Comparison of ENCODE assay signal across 8 mouse cellular contexts in genomic region chr8:106682971-106683668, GRCm38 (mm10). TPM values are rescaled to one million over a fixed set of nuclear protein-coding genes. Genes with fewer than 3 reads are reported as not detected.
DNase-seq lines count a peak whose midpoint lies in the region; ATAC-seq and TF ChIP-seq lines count a peak whose summit lies in the region.

Gene Tango6 (plus strand): TSS chr8:106683068.

- peak; percentile 88 for TF ChIP-seq CTCF in liver, embryonic 14.5 days (IDR thresholded peaks at IDR 0.05; ENCODE audit: low read depth)
- peak; percentile 81 for TF ChIP-seq CTCF in stomach, postnatal 0 days (IDR thresholded peaks at IDR 0.05; ENCODE audit: low read depth)

- H3K4me2 ChIP-seq in heart, embryonic 14.5 days (ENCODE audit: low read length) = peak within 1 kb of the TSS; percentile 67
- peak within 1 kb of the TSS; percentile 77 for H3K4me2 ChIP-seq in liver, embryonic 14.5 days (ENCODE audit: low read depth)
- H3K4me2 ChIP-seq in neural tube, embryonic 11.5 days (ENCODE audit: low read depth) = peak within 1 kb of the TSS; percentile 47
- H3K4me2 ChIP-seq in stomach, postnatal 0 days (replicated peaks; ENCODE audit: low read depth) = peak within 1 kb of the TSS; percentile 76

- no peaks in the 10 kb centered on the region for H3K9me3 ChIP-seq in heart, embryonic 14.5 days (ENCODE audit: control insufficient read depth, low read length)
- H3K9me3 ChIP-seq in liver, embryonic 14.5 days (ENCODE audit: control insufficient read depth, low read length) = no peaks in the 10 kb centered on the region
- H3K9me3 ChIP-seq in neural tube, embryonic 11.5 days (ENCODE audit: control insufficient read depth, low read length) = no peaks in the 10 kb centered on the region
- no peaks in the 10 kb centered on the region for H3K9me3 ChIP-seq in stomach, postnatal 0 days (ENCODE audit: control insufficient read depth, low read length)

- no peaks in the 10 kb centered on the region for H3K4me1 ChIP-seq in brown adipose tissue, adult 24 weeks (ENCODE audit: control insufficient read depth, insufficient read depth, insufficient read length, low read length)
- H3K4me1 ChIP-seq in heart, embryonic 14.5 days (ENCODE audit: control insufficient read depth in 2 of 2, insufficient read depth in 2 of 2, low read length in 2 of 2) = no peaks in the 10 kb centered on the region
- H3K4me1 ChIP-seq in liver, embryonic 14.5 days (replicated peaks; ENCODE audit: control insufficient read depth in 2 of 2, insufficient read depth in 2 of 2, low read length in 1 of 2) = peaks cover 4 to 7% of the 10 kb centered on the region in 2 experiments; a peak in 3 of 4 replicates
- no peaks in the 10 kb centered on the region for H3K4me1 ChIP-seq in neural tube, embryonic 11.5 days (ENCODE audit: control insufficient read depth, insufficient read depth, low read length)
- H3K4me1 ChIP-seq in stomach, postnatal 0 days (replicated peaks; ENCODE audit: control insufficient read depth, insufficient read depth) = no peaks in the 10 kb centered on the region

- ATAC-seq in heart, embryonic 14.5 days (ENCODE audit: insufficient number of reproducible peaks, insufficient read depth, low FRiP score, low read depth) = peak; percentile 95
- peak; percentile 94 for ATAC-seq in liver, embryonic 14.5 days (ENCODE audit: insufficient read depth)
- ATAC-seq in neural tube, embryonic 11.5 days (ENCODE audit: insufficient read depth, low FRiP score, low TSS enrichment) = peak; percentile 97
- peak; percentile 97 for ATAC-seq in stomach, postnatal 0 days (ENCODE audit: low FRiP score, low TSS enrichment)

- WGBS in heart, embryonic 14.5 days = under 1% methylated on average over 48 of the region's 50 CpGs
- WGBS in liver, embryonic 14.5 days (ENCODE audit: insufficient replicate concordance) = under 1% methylated on average over 50 of the region's 50 CpGs
- under 1% methylated on average over 45 of the region's 50 CpGs for WGBS in neural tube, embryonic 11.5 days
- WGBS in stomach, postnatal 0 days = under 1% methylated on average over 50 of the region's 50 CpGs

- peak within 1 kb of the TSS; percentile 84 for H3K4me3 ChIP-seq in brown adipose tissue, adult 24 weeks (ENCODE audit: insufficient read depth, low read depth, low read length)
- peak within 1 kb of the TSS; percentile 79 to 99 for H3K4me3 ChIP-seq in heart, embryonic 14.5 days (ENCODE audit: control insufficient read depth in 1 of 2, insufficient read depth in 1 of 2, low read depth in 1 of 2, low read length in 2 of 2)
- H3K4me3 ChIP-seq in liver, embryonic 14.5 days (ENCODE audit: insufficient read depth in 1 of 2, low read depth in 2 of 2, low read length in 2 of 2) = peak within 1 kb of the TSS; percentile 65 to 88
- peak within 1 kb of the TSS; percentile 74 for H3K4me3 ChIP-seq in neural tube, embryonic 11.5 days (ENCODE audit: low read depth, low read length)
- peak within 1 kb of the TSS; percentile 72 for H3K4me3 ChIP-seq in stomach, postnatal 0 days (ENCODE audit: low read depth, low read length)

- no peaks in the 10 kb centered on the region for H3K27me3 ChIP-seq in heart, embryonic 14.5 days (ENCODE audit: control insufficient read depth, insufficient read depth, low read length)
- H3K27me3 ChIP-seq in liver, embryonic 14.5 days (ENCODE audit: control insufficient read depth, insufficient read depth, low read length) = no peaks in the 10 kb centered on the region
- H3K27me3 ChIP-seq in neural tube, embryonic 11.5 days (ENCODE audit: control insufficient read depth, insufficient read depth, low read length) = no peaks in the 10 kb centered on the region
- H3K27me3 ChIP-seq in stomach, postnatal 0 days (ENCODE audit: control insufficient read depth, insufficient read depth, low read length) = no peaks in the 10 kb centered on the region

- peak; percentile 92 for DNase-seq in CD4-positive, CD25-positive, alpha-beta regulatory T cell, adult 2 months (ENCODE audit: low read depth, low spot score)
- DNase-seq in fibroblast of lung, adult 2 months (ENCODE audit: low read depth) = peak; percentile 54
- DNase-seq in kidney, postnatal 25 days = peak; percentile 92 to 95
- peak; percentile 64 to 74 (median 70) for DNase-seq in liver, embryonic 14.5 days (ENCODE audit: low read depth in 3 of 3, low spot score in 3 of 3)
- DNase-seq in neural tube, embryonic 11.5 days (ENCODE audit: low spot score) = peak; percentile 91
- DNase-seq in stomach, postnatal 0 days (ENCODE audit: low spot score) = peak; percentile 92

- H3K27ac ChIP-seq in brown adipose tissue, adult 24 weeks (replicated peaks; ENCODE audit: low read depth, low read length) = peak within 1 kb of the TSS; percentile 41; the same call in 1 of the 2 replicates
- H3K27ac ChIP-seq in heart, embryonic 14.5 days (replicated peaks in 1 of 2; ENCODE audit: control insufficient read depth in 1 of 2, insufficient read depth in 1 of 2, low read depth in 2 of 2, low read length in 2 of 2) = peak within 1 kb of the TSS; percentile 93 to 99
- peak within 1 kb of the TSS; percentile 10 for H3K27ac ChIP-seq in liver, embryonic 14.5 days
- H3K27ac ChIP-seq in neural tube, embryonic 11.5 days (ENCODE audit: low read depth, low read length) = peak within 1 kb of the TSS; percentile 91
- H3K27ac ChIP-seq in stomach, postnatal 0 days (replicated peaks) = peak within 1 kb of the TSS; percentile 96

- H3K36me3 ChIP-seq in heart, embryonic 14.5 days (ENCODE audit: control insufficient read depth, insufficient read depth, low read length) = no peaks in the 10 kb centered on the region
- H3K36me3 ChIP-seq in liver, embryonic 14.5 days (replicated peaks; ENCODE audit: control insufficient read depth, insufficient read depth, low read depth) = no peaks in the 10 kb centered on the region
- no peaks in the 10 kb centered on the region for H3K36me3 ChIP-seq in neural tube, embryonic 11.5 days (ENCODE audit: control insufficient read depth, insufficient read depth, low read length)
- H3K36me3 ChIP-seq in stomach, postnatal 0 days (ENCODE audit: control insufficient read depth, insufficient read depth, low read length) = no peaks in the 10 kb centered on the region

- TF ChIP-seq EP300 in liver, embryonic 14.5 days (IDR thresholded peaks at IDR 0.05; ENCODE audit: low read depth) = no peak
- no peak for TF ChIP-seq EP300 in stomach, postnatal 0 days (optimal IDR thresholded peaks at IDR 0.05)

- peak within 1 kb of the TSS; percentile 86 for H3K9ac ChIP-seq in heart, embryonic 14.5 days (ENCODE audit: low read length)
- peak within 1 kb of the TSS; percentile 77 for H3K9ac ChIP-seq in liver, embryonic 14.5 days (replicated peaks)
- H3K9ac ChIP-seq in neural tube, embryonic 11.5 days (ENCODE audit: low read length) = peak within 1 kb of the TSS; percentile 88
- H3K9ac ChIP-seq in stomach, postnatal 0 days (ENCODE audit: low read length) = peak within 1 kb of the TSS; percentile 81

RNA-seq across cellular contexts. Expression of gene Tango6, which starts in this region (rescaled TPM):
- polyA plus RNA-seq in brown adipose tissue, adult 24 weeks (2012; ENCODE audit: insufficient read depth, insufficient read length, missing spikeins) = 1.9 and 2.5 TPM in 2 replicates
- polyA plus RNA-seq in heart, embryonic 14.5 days (2014; fragmentation: Nextera tagmentation; extraction: Ambion mirVana) = 6.9 and 7.1 TPM in 2 replicates
- 1.5 and 1.7 TPM in 2 replicates for polyA plus RNA-seq in liver, embryonic 14.5 days (2012; rRNA removed)
- 2.4 and 2.6 TPM in 2 replicates for polyA plus RNA-seq in liver, embryonic 14.5 days (2014; fragmentation: Nextera tagmentation; extraction: Ambion mirVana)
- 7.8 and 9.0 TPM in 2 replicates for polyA plus RNA-seq in neural tube, embryonic 11.5 days (2014; fragmentation: Nextera tagmentation; extraction: Ambion mirVana)
- 3.0 and 3.1 TPM in 2 replicates for polyA plus RNA-seq in stomach, postnatal 0 days (2015; fragmentation: Nextera tagmentation; extraction: Ambion mirVana)

Comparison
In these comparisons a context has a peak if more than half of its experiments do, and no peak if none do; other contexts are left out.
1. Peak in every context shown above with its lines: DNase-seq, ATAC-seq, H3K4me3 ChIP-seq and H3K27ac ChIP-seq.
2. H3K27ac ChIP-seq: peak in every context shown above with its lines; median percentile 96 in heart, embryonic 14.5 days; 96 in stomach, postnatal 0 days; 91 in neural tube, embryonic 11.5 days; 41 in brown adipose tissue, adult 24 weeks; 10 in liver, embryonic 14.5 days.